Mouse (Mus musculus) splenic B cell, adult 2 months (primary cell): ENCODE measurements around the gene Hmgn2.
"Not testable (repeated sequence)": the region's sequence is repeated elsewhere in the genome, so short reads cannot be mapped to it uniquely, and the experiment has no call there.

Experiments used
- DNase-seq: peaks from one replicate; pipeline ENCODE4 v3.0.0-alpha.2; 2011; ENCODE audit warnings: low read depth, low spot score
- H3K27me3 ChIP-seq: 2 replicates; pipeline ENCODE4 v1.6.1; 2012; ENCODE audit warnings: mild to moderate bottlenecking, low read length, moderate library complexity, mixed read lengths; ENCODE audit not compliant: control insufficient read depth, poor library complexity, insufficient read depth, severe bottlenecking
- H3K36me3 ChIP-seq: 2 replicates; pipeline ENCODE4 v1.6.1; 2012; ENCODE audit warnings: mild to moderate bottlenecking, low read length, moderate library complexity, mixed read lengths; ENCODE audit not compliant: control insufficient read depth, poor library complexity, insufficient read depth, severe bottlenecking

The Hmgn2 gene

GRCm38 (mm10) chr4:133918093-133918825, 50.2 kb downstream of the Hmgn2 start:
- H3K27me3 ChIP-seq, H3K36me3 ChIP-seq, DNase-seq: not testable (repeated sequence)
